Mouse (Mus musculus): ENCODE measurements around the gene Pdzd7. TPM values are rescaled to one million over a fixed set of nuclear protein-coding genes. Genes with fewer than 3 reads are reported as not detected.

Pdzd7 gene
- total and polyA plus RNA-seq, 2 experiments from 2014 or later, result 1.9 to 7.7 TPM

- no peaks in the 10 kb centered on the region for H3K9me3 ChIP-seq (ENCODE audit: low read length)
- 8% methylated on average over 20 of the region's 20 CpGs for WGBS
- H3K4me2 ChIP-seq (ENCODE audit: low read depth, low read length), result peak overlapping the region; percentile 100
- no peaks in the 10 kb centered on the region for H3K36me3 ChIP-seq (ENCODE audit: insufficient read depth, low read length)
- peaks cover 27% of the 10 kb centered on the region for H3K27me3 ChIP-seq (ENCODE audit: insufficient read depth, low read length)
- H3K27ac ChIP-seq, result peak overlapping the region; percentile 99; the same call in 1 of the 2 replicates
- peak overlapping the region; percentile 82 for H3K4me3 ChIP-seq (ENCODE audit: low read length)
- H3K9ac ChIP-seq (replicated peaks; ENCODE audit: low read length), result peak overlapping the region; percentile 91; the same call in 1 of the 2 replicates
- peak; percentile 93 for DNase-seq (ENCODE audit: low spot score)
- ATAC-seq, result peak; percentile 50; the same call in 1 of the 2 replicates
- H3K4me1 ChIP-seq (ENCODE audit: insufficient read depth, low read length), result peaks cover 10% of the 10 kb centered on the region
- TF ChIP-seq CTCF (IDR thresholded peaks at IDR 0.05; ENCODE audit: low read depth), result peak; percentile 82
Measured at GRCm38 (mm10) chr19:45073871-45074542, 28.5 kb upstream of the Pdzd7 start.

- no peaks in the 10 kb centered on the region for H3K9me3 ChIP-seq (ENCODE audit: low read length)
- no peak overlapping the region for H3K4me2 ChIP-seq (ENCODE audit: low read depth, low read length)
- no peak overlapping the region for H3K9ac ChIP-seq (replicated peaks; ENCODE audit: low read length)
- H3K27me3 ChIP-seq (ENCODE audit: insufficient read depth, low read length), result peaks cover 20% of the 10 kb centered on the region
- TF ChIP-seq CTCF (IDR thresholded peaks at IDR 0.05; ENCODE audit: low read depth), result no peak
- ATAC-seq (no peak), DNase-seq (ENCODE audit: low spot score) (no peak)
- no peaks in the 10 kb centered on the region for H3K36me3 ChIP-seq (ENCODE audit: insufficient read depth, low read length)
- 77% methylated on average over 7 of the region's 7 CpGs for WGBS
- H3K4me3 ChIP-seq (ENCODE audit: low read length), result no peak overlapping the region
- H3K4me1 ChIP-seq (ENCODE audit: insufficient read depth, low read length), result no peaks in the 10 kb centered on the region
- H3K27ac ChIP-seq, result no peak overlapping the region
Measured at GRCm38 (mm10) chr19:45067758-45068510, 22.4 kb upstream of the Pdzd7 start.

- Histone ChIP-seq H3K27ac (no peak overlapping the region), H3K4me3 (ENCODE audit: low read length) (no peak overlapping the region), H3K4me1 (ENCODE audit: insufficient read depth, low read length) (no peaks in the 10 kb centered on the region), H3K27me3 (ENCODE audit: insufficient read depth, low read length) (peaks cover 20% of the 10 kb centered on the region), H3K4me2 (ENCODE audit: low read depth, low read length) (no peak overlapping the region), H3K9me3 (ENCODE audit: low read length) (no peaks in the 10 kb centered on the region), H3K9ac (replicated peaks; ENCODE audit: low read length) (no peak overlapping the region), H3K36me3 (ENCODE audit: insufficient read depth, low read length) (no peaks in the 10 kb centered on the region)
- no peak for ATAC-seq
- no peak for DNase-seq (ENCODE audit: low spot score)
- TF ChIP-seq CTCF (IDR thresholded peaks at IDR 0.05; ENCODE audit: low read depth), result no peak
- 24% methylated on average over 17 of the region's 17 CpGs for WGBS
Measured at GRCm38 (mm10) chr19:45067170-45067569, 21.7 kb upstream of the Pdzd7 start.

GRCm38 (mm10) chr19:45065226-45065625, 19.7 kb upstream of the Pdzd7 start:
- no peak overlapping the region for H3K27ac ChIP-seq
- no peak overlapping the region for H3K9ac ChIP-seq (replicated peaks; ENCODE audit: low read length)
- no peak overlapping the region for H3K4me2 ChIP-seq (ENCODE audit: low read depth, low read length)
- peaks cover 20% of the 10 kb centered on the region for H3K27me3 ChIP-seq (ENCODE audit: insufficient read depth, low read length)
- ATAC-seq (no peak), DNase-seq (ENCODE audit: low spot score) (no peak)
- peak; percentile 9; the same call in 1 of the 2 replicates for TF ChIP-seq CTCF (IDR thresholded peaks at IDR 0.05; ENCODE audit: low read depth)
- no peaks in the 10 kb centered on the region for H3K36me3 ChIP-seq (ENCODE audit: insufficient read depth, low read length)
- H3K4me3 ChIP-seq (ENCODE audit: low read length), result no peak overlapping the region
- WGBS, result 5% methylated on average over 21 of the region's 21 CpGs
- no peaks in the 10 kb centered on the region for H3K4me1 ChIP-seq (ENCODE audit: insufficient read depth, low read length)
- no peaks in the 10 kb centered on the region for H3K9me3 ChIP-seq (ENCODE audit: low read length)

GRCm38 (mm10) chr19:45063565-45064292, 18.2 kb upstream of the Pdzd7 start:
- peak overlapping the region; percentile 38 for H3K4me2 ChIP-seq (ENCODE audit: low read depth, low read length)
- peak; percentile 61 for TF ChIP-seq CTCF (IDR thresholded peaks at IDR 0.05; ENCODE audit: low read depth)
- no peak overlapping the region for H3K9ac ChIP-seq (replicated peaks; ENCODE audit: low read length)
- no peaks in the 10 kb centered on the region for H3K9me3 ChIP-seq (ENCODE audit: low read length)
- H3K27me3 ChIP-seq (ENCODE audit: insufficient read depth, low read length), result peaks cover 20% of the 10 kb centered on the region
- H3K27ac ChIP-seq, result no peak overlapping the region
- 0 out of 2 replicates have a peak overlapping the region, but pooled peaks have one; percentile 11 for H3K4me3 ChIP-seq (ENCODE audit: low read length)
- WGBS, result 40% methylated on average over 18 of the region's 20 CpGs
- no peak for ATAC-seq
- peaks cover 5% of the 10 kb centered on the region; the same call in 1 of the 2 replicates for H3K4me1 ChIP-seq (ENCODE audit: insufficient read depth, low read length)
- H3K36me3 ChIP-seq (ENCODE audit: insufficient read depth, low read length), result no peaks in the 10 kb centered on the region
- DNase-seq (ENCODE audit: low spot score), result peak; percentile 56

- no peak for DNase-seq (ENCODE audit: low spot score)
- TF ChIP-seq CTCF (IDR thresholded peaks at IDR 0.05; ENCODE audit: low read depth), result no peak
- peak overlapping the region; percentile 45 for H3K4me3 ChIP-seq (ENCODE audit: low read length)
- H3K9ac ChIP-seq (replicated peaks; ENCODE audit: low read length), result peak overlapping the region; percentile 68
- no peaks in the 10 kb centered on the region for H3K9me3 ChIP-seq (ENCODE audit: low read length)
- no peaks in the 10 kb centered on the region for H3K27me3 ChIP-seq (ENCODE audit: insufficient read depth, low read length)
- H3K4me2 ChIP-seq (ENCODE audit: low read depth, low read length), result peak overlapping the region; percentile 60
- ATAC-seq, result no peak
- H3K4me1 ChIP-seq (ENCODE audit: insufficient read depth, low read length), result peaks cover 15% of the 10 kb centered on the region
- peaks cover 14% of the 10 kb centered on the region for H3K36me3 ChIP-seq (ENCODE audit: insufficient read depth, low read length)
- under 1% methylated on average over 14 of the region's 14 CpGs for WGBS
- H3K27ac ChIP-seq, result peak overlapping the region; percentile 91
Measured at GRCm38 (mm10) chr19:45058841-45059240, 13.3 kb upstream of the Pdzd7 start.
